Mouse (Mus musculus): ENCODE data around the gene Rusc2. TPM values are rescaled to one million over a fixed set of nuclear protein-coding genes. Genes with fewer than 3 reads are reported as not detected.
A peak's percentile ranks its signal among the peaks of the same experiment; 100 is the strongest.

The Rusc2 gene
- polyA plus RNA-seq (2015; fragmentation: Nextera tagmentation; extraction: Ambion mirVana) = 0.48 and 0.69 TPM in 2 replicates

DNA sequence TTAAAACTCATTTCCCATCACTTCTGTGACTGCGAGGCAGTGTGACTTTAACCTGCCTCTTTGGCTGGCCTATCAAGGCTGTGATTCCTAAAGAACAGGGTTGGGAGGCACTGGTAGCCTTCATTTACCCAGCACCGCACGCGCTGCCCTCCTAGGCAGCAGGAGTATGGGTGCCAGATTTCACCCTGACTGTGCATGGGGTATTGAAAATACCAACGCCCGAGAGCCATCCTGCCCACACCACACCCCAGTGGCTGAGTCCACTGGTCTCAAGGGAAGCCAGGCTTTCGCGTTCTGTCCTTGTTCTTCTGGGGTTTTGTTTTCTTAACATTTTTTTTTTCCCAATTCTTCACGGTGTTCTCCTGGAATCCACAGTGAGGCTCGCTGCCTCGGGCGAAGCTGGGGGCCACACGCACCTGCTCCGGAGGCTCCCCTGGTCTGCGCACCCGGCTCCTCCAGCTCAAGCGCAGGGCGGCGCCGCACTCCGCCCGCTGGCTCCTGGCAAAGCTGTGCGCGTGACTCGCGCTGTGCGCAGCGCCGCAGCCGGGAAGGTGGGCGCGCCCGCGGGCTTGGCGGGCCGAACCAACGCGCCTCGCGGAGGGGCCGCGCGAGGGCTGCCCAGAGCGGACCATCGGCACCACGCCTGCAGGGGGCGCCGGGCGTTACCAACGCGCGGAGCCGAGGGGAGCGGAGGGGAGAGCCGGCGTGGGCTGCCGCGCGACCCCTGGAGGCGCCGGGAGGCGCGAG lies at the start of gene Rusc2:
TSS of gene Rusc2 (plus strand) at position 572 of the 747 bp plus-strand sequence.
- peak; percentile 79 for DNase-seq (ENCODE audit: low spot score)

DNA sequence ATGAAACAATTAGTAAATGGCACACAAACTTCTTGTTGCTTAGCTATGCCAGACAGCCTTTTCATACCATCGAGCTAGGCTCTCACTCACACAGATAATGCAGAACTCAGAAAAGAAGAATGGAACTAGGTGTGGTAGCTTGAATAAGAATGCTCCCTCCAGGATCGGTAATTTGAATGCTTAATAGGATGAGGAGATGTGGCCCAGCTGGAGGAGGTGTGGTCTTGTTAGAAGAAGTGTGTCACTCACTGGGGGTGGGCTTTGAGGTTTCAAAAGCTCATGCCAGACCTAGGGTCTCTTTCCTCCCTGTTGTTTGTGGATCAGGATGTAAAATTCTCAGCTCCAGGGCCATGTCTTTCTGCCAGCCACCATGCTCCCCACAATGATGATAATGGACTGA lies 47.0 kb upstream of the Rusc2 start:
- no peak for DNase-seq (ENCODE audit: low spot score)

DNA sequence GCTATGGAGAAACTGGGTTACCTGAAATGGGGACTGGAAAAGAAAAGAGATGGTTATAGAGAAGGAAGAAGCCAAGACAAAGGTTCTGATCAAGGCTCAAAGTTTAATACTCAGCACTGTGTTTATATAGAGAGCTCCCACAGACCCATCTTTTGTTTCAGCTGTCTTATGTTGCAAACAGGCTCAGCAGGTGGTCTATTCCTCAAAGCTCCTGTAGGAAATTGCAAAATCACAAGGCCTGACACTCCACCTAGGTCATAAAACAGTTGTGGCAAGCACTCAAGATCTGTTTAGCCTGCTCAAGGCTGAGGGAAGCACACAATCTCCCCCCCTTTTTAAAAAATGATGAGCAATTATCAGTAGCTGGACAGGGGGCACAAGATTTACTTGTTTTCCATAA lies 45.6 kb upstream of the Rusc2 start:
- DNase-seq (ENCODE audit: low spot score) = no peak

DNA sequence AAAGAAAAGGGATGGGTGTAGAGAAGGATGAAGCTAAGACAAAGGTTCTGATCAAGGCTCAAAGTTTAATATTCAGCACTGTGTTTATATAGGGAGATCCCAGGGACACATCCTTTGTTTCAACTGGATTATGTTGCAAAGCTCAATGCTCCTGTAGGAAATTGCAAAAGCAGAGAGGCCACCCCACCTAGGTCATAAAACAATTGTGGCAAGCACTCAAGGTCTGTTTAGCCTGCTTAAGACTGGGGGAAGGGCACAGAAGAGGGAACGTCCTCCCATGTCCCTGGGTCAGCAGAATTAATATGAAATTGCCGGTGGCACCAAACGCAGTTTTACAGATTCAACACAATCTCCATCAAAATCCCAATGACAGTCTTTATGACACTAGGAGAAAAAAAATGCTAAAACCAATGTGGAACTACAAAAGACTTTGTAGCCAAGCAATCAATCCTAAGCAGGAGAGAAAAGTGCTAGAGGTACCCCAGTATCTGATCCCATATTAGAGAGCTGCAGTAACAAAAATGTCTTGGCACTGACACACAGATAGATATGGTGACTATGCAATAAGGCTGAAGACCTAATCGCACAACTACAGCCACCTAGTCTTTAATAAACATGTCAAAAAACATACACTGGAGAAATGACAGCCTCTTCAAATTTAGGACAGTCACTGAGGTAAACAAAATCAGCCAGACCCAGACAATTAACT lies 41.5 kb upstream of the Rusc2 start:
- no peak for DNase-seq (ENCODE audit: low spot score)

DNA sequence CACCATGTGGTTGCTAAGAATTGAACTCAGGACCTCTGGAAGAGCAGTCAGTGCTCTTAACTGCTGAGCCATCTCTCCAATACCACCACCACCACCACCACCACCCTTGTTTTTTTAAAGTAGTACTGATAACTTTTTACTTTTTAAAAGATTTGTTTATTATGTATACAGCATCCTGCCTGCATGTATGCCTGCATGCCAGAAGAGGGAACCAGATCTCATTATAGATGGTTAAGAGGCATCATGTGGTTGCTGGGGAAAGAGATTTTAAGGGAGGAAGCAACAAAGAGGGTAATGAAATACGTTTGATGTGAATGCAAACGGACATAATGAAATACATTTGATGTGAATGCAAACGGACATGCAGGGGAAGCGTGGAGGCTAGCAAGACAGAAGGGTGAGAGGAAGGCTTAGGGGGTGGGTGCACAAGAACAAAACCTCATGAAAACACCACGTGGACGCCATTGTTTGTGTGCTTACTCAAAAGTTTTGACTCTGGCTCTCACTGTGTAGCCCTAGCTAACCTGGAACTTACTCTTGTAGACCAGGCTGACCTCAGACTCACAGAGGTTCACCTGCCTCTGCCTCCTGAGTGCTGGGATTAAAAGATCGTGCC lies 40.4 kb upstream of the Rusc2 start:
- DNase-seq (ENCODE audit: low spot score) = no peak

DNA sequence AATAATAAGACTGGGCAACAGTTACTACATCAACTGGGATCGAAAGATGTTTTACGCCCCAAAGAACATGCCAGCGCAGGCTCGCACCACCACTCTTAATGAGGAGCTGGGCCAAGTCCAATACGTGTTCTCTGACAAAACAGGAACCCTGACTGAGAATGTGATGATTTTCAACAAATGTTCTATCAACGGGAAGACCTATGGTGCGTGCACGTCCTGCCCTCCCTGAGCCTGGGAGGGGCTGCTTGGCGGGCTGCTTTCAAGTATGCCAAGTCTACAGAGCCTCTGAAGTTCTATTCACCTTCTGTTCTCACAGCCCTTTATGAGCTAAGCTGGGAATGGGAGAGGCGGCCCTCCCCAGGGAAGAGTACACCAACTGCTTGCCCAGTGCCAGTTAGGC lies 39.3 kb upstream of the Rusc2 start:
- no peak for DNase-seq (ENCODE audit: low spot score)

DNA sequence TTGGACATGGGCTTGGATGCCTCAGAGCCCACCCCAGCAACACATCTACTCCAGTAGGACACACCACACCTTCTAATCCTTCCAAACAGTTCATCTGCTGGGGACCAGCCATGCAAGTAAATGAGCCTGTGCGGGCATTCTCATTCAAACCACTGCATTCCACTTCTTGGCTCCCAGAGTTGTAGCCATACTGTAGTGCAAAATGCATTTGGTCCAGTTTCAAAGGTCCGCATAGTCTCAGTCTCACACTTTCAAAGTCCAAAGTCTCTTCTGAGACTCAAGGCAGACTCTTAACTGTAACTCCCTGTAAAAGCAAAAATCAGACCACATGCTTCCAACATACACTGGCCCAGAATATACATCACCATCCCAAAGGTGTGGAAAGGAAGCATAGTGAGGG lies 36.8 kb upstream of the Rusc2 start:
- DNase-seq (ENCODE audit: low spot score) = no peak

DNA sequence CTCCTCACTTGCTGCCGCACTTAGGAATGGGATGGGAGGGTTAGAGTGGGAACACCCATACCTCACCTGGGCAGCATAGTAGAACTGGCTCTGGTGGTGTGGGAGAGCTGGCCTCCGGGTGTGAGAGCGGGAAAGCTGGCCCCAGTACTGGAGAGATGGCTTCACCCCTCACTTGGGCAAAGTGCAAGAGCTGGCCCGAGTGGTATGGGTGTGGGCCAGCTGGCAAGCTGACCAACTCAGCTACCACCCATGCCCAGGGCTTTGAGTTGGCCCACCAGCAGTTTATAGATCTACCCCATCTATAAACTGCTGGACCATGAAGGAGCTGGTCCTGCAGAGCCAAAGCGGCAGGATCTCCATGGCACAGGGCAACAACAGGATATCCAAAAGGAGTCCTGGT lies 32.6 kb upstream of the Rusc2 start:
- no peak for DNase-seq (ENCODE audit: low spot score)

DNA sequence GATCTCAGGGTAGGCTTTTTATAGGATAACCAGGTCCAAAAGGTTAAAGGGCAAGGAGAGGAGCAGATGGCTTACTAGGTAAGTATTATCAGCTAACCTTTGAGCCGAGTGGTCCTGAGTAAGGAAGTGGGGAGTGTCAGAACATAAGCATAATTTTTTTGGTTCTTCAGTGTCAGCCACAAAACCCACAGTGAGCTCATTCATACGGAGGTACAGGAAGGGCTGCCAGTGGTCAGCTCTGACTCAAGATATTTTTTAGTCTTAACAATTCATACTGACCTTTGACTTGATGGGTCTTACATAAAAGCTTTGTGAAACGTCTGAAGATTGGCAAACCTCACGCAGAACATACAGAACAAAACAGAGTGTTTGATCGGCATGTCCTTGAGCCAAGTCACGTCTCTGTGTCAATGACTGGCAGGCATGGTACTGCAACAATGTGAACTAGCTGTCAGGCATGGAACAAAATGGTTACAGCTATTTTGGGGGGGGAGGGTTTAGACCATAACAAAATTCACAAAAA lies 31.7 kb upstream of the Rusc2 start:
- no peak for DNase-seq (ENCODE audit: low spot score)

DNA sequence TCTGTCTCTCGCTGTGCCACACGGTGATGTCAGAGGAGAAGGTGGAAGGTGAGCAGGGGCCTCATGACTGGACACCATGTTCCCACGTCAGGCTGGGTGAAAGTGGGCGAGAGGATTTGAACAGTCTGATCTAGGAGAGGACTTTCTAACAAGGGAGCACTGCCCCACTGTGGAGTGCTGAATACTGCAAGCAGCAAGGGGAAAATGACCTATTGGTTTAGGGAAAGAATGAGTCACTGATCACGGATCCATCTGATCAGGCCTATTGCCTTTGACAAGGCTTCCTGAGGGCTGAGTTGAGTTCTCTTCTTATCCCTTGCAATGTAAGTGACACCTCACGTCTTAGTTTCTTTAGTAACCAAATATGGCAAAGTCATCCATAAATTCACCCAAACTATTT lies 28.1 kb upstream of the Rusc2 start:
- DNase-seq (ENCODE audit: low spot score) = no peak

DNA sequence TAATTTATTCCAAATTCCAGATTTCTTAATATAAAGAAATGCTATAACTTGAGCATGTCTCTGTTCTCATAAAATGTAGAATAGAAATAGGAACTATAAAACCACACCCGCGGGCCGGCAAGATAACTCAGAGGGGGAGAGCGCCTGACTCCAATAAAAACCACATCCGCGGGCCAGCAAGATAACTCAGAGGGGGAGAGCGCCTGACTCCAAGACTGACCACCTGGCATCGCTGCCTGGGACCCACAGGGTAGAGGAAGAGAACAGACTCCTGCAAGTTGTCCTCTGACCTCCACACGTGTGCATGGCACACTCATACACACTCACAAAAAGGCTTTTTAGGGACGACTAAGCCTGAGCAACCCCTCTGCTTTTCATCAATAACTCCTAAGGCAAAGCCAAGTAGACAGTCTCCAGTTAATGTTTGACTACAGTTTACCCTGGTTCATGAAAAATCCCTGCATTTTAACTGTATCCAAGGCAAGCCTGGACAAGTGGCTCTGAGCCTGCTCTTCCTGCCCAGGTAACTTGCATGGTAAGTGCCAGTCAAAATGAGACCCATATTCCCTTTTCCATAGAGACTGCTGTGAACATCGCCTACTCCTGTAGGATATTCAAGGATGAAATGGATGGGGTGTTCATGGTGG lies 16.7 kb upstream of the Rusc2 start:
- no peak for DNase-seq (ENCODE audit: low spot score)

DNA sequence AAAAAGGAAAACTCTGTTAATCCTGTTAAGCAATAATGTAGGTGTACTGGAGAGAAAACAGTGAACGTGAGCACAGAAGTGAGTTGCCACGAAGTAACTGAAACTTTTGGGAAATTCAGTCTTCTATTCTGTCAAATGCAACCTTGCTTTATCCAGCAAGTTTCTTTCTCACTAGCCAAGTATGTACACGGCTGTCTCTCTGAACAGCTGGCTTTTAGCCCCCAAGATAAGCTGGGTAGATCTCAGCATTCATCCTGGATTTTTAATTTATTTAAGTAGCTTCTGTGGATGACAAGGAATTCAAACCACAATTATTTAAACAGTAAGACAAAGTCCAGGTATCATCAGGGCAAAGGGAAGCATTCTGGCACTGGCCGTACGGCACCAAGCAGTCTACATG lies 14.5 kb upstream of the Rusc2 start:
- DNase-seq (ENCODE audit: low spot score) = no peak

DNA sequence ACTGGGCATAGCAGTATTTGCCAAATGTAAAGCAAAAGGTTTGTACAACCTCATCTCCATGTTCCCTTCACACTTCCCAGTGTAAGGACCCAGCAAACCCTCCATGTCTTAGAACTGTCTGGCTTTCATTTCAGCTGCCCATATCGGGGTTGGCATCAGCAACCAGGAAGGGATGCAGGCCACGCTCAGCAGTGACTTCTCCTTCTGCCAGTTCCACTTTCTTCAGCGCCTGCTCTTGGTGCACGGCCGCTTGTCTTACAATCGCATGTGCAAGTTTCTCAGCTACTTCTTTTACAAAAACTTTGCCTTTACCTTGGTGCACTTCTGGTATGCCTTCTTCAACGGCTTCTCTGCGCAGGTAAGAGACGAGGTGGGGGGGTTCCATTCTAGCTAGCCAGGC lies 14.0 kb upstream of the Rusc2 start:
- no peak for DNase-seq (ENCODE audit: low spot score)

DNA sequence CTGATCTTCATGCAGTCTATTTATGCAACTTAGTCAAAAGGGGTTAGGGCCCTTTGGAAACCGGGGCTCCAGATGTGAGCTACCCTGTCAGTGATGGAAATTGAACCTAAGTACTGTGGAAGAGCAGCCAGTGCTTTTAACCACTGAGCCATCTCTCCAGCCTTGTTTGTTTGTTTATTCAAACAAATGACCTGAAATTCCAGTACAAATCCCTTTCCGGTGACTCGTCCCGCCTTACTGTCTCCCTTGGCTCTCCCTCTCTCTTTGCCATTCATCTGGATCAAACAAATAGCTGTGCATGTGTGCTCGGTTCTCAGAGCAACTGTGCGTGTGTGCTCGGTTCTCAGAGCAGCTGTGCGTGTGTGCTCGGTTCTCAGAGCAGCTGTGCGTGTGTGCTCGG lies 10.4 kb upstream of the Rusc2 start:
- DNase-seq (ENCODE audit: low spot score) = no peak

DNA sequence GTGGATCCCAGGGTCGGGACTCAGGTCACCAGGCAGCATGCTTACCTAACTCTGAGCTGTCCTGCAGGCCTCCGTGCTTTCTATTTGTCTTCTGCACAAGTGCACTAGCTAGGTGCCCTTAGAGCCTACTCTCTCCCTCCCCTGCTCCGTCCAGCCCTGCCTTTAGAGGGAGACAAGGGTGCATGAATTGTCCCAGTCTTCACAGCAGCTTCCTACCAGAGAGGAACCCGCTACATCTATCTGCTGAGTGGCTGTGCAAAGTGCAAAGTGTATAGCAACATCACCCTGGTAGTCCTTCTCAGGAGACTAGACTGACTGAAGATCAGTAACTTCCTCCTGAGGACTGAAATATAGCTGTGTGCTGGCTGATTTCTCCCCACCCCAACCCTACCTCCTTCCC lies 9.6 kb upstream of the Rusc2 start:
- no peak for DNase-seq (ENCODE audit: low spot score)

DNA sequence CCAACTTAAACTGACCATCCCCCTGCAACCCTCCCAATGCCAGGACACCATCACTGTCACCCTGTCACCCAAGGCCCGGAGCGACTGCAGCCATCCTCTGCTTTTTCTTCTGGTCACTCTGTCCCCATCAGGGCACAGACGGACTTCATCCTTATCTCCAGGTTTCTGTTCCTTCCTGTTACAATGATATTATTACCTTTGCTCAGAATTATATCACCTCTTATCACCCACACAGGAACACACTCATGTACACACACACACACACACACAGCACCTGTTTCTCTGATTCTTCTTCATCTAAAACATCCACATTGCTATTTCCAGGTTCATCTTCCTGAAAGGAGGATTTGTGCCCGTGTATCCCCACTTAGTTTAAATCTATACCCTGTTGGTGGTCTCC lies 7.5 kb upstream of the Rusc2 start:
- DNase-seq (ENCODE audit: low spot score) = no peak

DNA sequence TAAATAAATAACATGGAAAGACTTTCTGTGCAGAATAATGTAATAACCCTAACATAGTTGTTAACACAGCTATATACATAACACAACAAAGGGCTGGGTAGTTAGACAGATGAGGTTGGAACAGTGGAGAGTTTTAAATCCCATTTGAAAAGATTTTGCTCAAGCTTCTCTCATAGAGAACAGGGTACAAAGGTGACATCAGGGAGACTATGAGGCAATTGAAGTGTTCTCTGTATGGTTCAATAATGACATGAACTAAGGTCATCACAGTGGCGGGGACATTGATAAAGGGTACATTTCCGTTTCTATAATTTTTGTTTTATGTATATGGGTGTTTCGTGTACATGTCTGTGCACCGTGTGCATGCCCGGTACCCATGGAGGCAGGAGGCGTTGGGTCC lies 2.2 kb upstream of the Rusc2 start:
- no peak for DNase-seq (ENCODE audit: low spot score)

DNA sequence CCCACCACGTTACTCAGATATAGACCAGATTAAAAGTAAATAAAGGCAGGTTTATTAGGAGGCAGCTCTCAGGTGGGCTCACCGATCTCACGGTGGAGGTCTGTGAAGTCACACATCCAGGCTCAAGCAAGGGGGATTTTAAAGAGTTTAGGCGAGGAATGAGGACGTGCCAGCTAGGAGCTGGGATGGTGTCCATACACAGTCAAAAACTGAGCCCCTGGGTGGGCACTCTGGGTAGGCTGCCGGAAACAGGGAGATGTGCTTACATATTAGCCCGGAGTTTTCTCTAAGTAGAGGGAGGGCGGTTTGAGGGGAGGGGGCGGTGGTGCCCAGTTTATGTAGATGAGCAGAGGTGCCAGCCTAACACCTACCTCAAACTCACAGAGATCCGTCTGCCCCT lies 828 bp upstream of the Rusc2 start:
- DNase-seq (ENCODE audit: low spot score) = no peak

DNA sequence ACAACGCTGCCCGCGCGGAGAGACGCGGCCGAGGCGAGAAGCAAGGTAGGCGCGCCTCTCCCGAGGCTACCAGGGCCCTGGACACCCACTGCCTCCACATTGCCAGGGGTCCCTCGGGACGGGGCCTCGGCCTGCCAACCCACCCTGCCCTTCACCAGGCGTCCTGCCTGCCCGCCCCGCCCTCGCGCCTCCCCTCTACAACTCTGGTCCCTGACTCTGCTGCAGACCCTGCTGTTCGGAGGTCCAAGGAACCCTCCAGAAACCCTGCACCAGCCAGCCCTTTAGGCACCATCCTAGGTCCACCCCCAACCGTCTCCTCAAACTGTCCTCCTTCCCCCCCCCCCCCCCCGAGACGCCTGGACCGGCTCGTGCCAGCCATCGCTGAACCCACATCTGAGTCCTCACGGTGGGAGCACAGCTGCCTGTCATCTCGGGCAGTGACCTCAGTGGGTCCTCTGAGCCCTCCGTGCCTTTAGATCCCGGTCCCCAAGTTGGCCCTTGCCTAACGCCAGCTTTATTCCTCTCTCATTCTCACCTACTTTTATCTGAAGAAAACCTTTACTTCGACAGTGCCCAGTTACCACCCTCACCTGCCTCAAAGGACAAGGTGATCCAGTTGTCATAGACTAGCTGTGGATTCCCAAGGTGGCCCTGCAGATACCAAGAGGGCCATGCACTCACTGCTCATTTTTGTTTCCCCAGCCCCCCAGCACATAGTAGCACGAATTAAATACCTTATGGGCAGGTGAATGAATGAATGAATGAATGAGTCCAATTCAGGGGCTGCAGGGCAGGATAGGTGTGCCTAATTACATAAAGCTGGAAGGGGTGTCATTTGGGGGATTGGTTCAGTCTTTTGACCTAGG lies 609 bp downstream of the Rusc2 start:
- no peak for DNase-seq (ENCODE audit: low spot score)

DNA sequence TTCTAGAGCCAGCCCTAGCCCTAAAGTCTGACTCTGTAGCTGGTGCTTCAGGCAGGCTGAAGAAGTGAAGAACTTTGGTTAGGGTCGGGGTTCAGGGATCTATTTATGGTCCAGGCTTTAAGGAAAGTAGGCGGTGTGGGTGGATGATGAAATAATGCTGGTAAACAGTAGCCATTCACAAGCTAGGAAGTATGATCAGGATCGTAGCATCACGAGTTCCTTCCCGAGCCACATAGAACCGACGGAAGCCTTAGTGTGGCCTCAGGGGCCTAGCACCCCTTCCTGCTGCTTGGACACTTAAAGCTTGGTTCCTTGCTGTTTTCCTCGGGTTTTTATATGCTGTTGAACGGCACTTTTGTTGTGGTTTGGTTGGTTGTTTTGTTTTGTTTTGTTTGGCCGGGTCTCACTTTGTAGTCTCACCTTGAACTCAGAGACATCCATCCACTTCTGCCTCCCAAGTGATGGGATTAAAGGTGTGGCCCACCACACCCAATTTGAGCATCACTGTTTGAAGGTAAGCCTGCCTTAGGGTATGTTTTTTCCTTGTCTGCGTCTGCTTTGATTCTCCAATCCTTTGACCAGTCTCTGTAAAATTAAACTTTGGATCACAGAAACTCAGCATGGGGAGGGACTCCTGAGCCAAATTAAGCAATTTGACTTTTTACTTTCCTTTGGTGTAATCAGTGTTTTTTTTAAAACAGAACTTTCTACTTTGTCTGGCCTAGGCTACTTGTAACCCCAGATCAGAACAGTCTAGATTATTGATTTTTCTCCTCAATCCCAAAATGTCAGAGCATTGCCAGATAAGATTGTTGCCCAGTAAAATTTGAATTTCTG lies 1.7 kb downstream of the Rusc2 start:
- no peak for DNase-seq (ENCODE audit: low spot score)
